Mouse (Mus musculus): ENCODE results near the gene Lamtor4.

Lamtor4 gene

GRCm38 (mm10) chr5:138299613-138300012 is 44.3 kb downstream of the Lamtor4 start:
- DNase-seq (ENCODE audit: low read depth) = no peak
